Mouse (Mus musculus): Measurements from ENCODE around the gene Iah1.

Gene Iah1

DNA sequence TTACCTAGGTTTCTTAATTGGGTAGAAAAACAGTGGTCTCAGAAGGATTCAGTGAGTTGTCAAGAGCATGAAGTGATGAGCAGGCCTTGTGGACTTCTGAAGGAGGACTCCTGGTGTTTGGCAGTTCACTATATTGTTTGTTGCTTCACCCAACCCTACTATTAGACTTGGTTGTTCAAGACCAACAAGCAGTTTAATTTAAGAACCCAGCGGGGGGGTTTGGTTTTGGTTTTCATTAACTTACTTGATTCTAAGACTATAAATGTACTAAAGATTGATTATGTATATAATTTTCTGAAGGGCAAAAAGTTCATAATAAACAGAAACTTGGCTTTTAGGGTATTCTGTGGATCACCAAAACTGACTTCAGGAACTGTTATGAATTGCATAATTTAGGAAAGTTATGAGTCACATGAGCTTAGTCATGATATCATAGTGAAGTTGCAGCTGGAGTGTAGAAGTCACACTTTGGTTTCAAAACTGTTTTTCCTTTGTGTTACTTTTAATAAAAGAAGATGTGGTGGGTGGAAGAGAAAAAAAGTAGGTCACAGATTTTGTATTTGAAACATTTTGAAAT, 53.9 kb downstream of the Iah1 start:
- no peak for DNase-seq

DNA sequence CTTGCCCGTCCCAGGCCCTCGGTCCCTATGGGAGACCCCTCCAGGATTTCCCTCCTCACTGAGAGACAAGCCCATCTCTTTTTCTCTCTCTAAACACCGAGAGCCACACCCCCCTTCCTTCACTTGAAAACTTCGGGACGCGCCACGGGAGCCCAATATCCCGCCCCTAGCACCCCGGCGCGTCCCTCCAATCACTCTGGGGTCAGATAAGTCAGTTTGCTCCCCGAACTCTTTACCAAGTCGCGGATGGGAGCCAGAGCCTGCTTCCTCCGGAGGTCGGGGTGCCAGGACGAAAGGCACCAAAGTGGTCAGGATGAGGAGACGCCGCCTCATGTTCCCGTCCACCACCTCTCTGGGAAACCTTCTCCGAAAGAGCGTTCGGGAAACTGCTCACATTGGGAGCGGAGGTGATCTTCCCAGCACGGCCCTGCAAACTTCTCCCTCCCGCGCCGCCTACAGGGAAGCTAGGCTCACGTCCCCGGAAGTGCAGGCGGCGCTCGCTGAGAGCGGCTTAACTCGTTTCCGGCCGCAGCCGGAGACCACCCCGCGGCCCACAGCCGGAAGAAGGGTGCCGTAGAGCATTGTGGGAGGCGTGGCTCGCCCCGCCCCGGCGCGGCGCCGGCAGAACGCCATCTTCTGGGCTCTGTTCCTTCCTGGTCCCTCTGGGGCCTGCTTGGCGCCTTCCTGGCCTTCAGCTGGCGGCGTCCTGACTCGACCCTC, 57.1 kb downstream of the Iah1 start, which contains the start of gene Adam17:
TSS of gene Adam17 (minus strand) at position 533 of the 720 bp plus-strand sequence.
- DNase-seq, result peak; percentile 97

Measured in right cerebral cortex, postnatal 25 days (tissue).